Mouse (Mus musculus) spleen, postnatal 14 days (tissue): Measurements from ENCODE around the gene Bckdk.
A peak's percentile ranks its signal among the peaks of the same experiment; 100 is the strongest.

Source experiments
- DNase-seq, 2 experiments: peaks; one replicate each; pipeline ENCODE4 v3.0.0; 2021 to 2022; ENCODE audit warnings: low spot score in 2 of 2

Bckdk gene

DNA sequence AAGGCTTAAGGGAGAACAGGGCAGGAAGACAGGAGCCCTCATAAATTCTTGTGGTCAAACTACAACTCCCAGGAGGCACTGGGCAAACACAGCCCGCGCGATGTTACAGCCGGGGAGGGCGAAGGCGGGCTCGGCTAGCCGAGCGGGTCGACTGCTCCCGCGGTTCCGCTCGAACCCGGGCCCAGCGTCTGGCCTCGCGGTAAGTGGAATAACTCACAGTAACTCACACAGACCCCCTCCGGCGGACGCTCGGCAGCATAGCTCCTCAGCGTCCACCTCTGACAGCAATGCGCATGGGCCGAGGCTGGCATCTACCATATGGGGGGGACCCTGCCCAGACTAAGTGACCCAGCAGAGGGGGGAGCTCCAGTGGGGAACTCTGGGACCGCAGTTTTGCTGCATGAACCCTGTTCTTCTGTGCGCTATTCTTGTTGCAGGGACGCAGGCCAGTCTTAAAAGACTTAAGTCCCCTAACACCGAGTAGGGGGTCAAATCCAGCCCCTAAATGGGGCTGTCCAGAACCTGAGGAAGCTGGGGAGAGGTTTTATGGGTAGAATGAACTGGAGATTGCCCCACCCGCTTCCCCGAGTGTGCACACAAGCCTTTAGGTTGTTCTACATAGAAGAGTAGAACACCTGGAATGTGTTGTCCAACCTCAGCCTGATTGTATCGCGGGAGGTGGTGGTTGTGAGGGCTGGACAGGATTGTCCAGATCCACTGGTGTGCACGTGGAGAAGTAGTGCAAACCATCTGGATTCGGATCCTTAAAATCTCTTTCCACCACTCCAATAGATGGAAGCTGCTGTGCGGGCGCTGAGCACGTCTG is at the start of gene Bckdk:
TSS of gene Bckdk (plus strand) at position 112 of the 826 bp plus-strand sequence.
- peak; percentile 42 to 68 for DNase-seq

GRCm38 (mm10) chr7:127858258-127858657 is 45.6 kb upstream of the Bckdk start:
- no peak for DNase-seq

GRCm38 (mm10) chr7:127866434-127866833 is 37.4 kb upstream of the Bckdk start:
- DNase-seq, result no peak

GRCm38 (mm10) chr7:127867641-127868040 is 36.2 kb upstream of the Bckdk start:
- no peak for DNase-seq

- DNase-seq, result no peak
Measured at GRCm38 (mm10) chr7:127869149-127869810, 34.6 kb upstream of the Bckdk start.

DNA sequence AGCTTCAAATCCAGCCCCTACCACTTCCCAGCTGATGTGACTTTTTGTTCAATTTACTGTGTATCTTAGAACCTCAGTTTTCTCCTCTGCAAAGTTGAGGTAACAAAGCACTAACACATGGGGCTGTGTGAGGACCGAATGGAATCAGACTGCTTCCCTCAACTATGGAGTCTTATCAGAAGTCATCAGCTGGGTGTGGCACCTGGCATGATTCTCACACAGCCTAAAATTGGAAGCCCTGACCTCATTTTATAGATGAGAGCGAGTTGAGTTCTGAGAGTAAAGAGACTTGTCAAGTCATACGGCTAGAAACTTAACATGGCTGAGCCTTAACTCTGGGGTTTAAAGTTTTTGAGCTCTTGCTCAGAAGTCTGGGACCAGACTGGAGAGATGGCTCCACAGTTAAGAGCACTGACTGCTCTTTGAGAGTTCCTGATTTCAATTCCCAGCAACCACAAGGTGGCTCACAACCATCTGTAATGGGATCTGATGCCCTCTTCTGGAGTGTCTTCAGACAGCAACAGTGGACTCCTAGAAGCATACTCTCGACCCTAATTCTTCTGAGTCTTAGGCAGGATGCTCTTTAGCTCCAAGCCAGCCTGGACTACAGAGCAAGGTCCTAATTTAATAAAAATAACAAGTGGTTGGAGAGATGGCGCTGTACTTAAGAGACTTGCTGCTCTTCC is 33.6 kb upstream of the Bckdk start:
- DNase-seq, result no peak

DNA sequence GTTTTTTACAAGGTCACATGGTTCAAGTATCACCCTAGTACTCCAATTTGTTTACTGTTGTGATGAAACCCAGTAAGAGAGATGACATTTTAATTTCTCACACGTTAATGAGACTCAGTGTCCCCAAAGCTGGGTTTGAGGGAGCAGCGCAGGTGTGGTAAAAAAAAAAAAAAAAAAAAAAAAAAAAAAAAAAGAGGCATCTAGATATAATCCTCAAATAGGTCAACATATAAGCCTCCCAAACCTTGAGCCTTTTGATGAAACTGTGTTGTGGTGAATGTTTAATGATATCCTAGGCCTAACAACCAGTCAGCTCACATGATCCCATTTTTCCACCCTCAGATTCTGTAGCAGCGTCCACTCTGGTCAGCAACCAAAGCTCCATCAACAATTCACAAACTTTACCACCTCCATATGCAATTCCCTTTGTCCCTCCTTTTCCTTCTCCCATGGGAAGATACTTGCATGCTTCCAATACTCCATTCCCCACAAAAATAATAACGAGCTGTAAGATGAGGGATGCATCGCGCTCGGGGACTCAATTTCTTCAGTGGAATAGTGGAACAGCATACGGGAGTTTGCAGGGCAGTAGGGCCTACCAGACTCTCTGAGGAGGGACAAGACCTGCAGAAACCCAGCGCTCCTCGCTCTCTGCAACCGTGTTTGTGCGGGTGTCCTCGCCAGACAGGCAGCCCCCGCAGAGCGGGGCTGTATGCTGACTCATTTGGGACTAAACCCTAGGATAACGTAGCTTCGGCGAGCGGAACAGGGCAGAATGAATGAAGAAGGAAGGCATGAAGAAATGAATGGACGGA is 28.9 kb upstream of the Bckdk start:
- no peak for DNase-seq

GRCm38 (mm10) chr7:127875627-127876001 is 28.3 kb upstream of the Bckdk start:
- DNase-seq, result peak; percentile 75 to 83

- peak; percentile 58 for DNase-seq
Measured at GRCm38 (mm10) chr7:127876041-127876466, 27.8 kb upstream of the Bckdk start, which contains the start of gene Zfp646. Zfp646 (plus strand) TSS chr7:127876221.

DNA sequence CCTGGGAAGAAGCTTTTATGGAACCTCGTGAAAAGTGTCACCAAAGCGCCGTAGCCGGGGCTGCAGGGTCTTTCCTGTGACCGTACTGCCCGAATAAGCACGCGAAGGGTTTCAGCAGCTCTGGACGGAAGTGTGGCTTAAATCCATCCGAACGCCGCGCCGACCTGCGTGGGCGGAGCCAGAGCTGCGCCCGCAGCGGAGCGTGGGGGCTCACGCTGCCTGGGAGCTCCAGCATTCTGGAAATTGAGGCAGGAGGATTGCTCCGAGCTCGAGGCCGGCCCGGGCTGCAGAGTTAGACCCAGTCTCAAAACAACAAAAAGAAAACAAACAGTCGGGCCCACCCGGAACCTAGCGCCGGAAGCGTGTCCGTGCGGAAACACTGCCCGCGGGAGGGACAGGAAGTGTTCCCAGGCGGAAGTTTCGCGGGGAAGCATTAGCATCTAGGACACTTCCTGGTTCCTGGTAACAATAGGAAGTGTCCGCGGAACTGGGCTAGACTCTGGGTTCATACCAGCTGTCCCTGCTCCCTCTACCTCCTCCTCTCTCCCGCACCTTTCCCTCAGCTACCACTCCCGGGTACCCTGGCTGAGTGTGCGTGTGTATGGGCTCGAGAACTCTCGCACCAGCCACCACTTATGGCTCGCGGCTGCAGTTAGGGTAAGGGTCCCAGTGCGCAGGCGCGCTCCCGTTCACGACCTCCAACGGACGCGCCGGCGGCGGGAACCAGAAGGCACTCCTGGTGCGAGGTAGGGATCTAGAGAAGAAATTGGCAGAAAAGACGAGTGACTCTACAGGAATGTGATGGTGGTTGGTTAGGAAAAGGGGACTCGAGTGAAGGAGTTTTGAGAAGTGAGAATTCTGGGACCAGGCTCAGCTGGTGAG is 27.2 kb upstream of the Bckdk start, which contains the start of gene Zfp668:
TSS of gene Zfp668 (minus strand) at position 362 of the 882 bp plus-strand sequence.
- DNase-seq, result peak; percentile 73 to 87

DNA sequence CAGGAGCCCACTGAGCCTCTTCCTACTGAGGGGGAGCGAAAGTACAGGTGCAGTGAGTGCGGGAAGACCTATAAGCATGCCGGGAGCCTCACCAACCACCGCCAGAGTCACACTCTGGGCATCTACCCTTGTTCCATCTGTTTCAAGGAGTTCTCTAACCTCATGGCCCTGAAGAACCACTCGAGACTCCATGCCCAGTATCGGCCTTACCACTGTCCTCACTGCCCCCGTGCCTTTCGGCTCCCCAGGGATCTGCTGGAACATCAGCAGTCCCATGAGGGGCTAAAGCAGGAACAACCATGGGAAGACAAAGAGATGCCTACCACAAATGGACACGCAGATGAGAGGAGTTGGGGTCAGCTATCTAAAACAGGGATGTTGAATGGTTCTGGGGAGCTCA is 24.6 kb upstream of the Bckdk start:
- no peak for DNase-seq

GRCm38 (mm10) chr7:127880431-127880830 is 23.5 kb upstream of the Bckdk start:
- no peak for DNase-seq

- DNase-seq, result no peak
Measured at GRCm38 (mm10) chr7:127885951-127886350, 17.9 kb upstream of the Bckdk start.

DNA sequence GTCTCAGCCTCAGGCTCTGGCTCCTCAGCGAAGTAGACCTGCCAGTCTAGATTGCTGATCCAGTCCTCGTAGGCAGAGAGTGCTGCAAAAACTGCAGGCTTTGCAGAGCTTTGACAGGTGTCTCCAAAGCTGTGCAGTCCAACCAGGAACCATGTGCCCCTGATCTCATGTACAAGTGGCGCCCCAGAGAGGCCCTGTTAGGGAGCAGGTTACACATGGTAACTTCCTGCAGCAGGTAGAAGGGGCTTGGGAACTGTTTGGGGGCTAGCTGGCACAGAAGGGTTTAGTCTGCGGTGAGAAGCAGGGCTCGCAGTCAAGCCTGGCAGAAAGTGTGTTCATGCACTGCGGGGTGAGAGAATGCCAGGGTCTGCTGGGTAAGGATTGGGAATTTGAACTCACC is 17.3 kb upstream of the Bckdk start:
- DNase-seq, result no peak

- no peak for DNase-seq
Measured at GRCm38 (mm10) chr7:127887191-127887590, 16.7 kb upstream of the Bckdk start.

DNA sequence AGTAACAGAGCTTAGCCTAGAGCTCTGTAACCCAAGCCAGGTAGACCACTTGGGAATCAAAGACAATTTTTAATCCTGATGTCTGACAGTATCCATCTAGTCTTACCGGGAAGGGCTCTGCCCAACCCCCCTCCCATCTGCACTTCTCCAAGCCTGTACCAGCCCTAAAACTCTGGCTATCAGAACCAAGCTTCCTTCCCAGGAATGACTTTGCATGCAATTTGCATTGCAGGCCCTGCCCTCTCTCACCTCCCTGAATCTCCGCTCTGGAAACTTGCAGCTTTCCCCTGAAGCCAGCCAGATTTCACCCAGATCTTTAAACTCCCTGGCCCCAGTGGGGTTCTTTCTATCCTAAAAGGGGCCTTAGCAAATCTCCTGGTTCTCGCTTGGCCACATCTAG is 16.1 kb upstream of the Bckdk start:
- DNase-seq, result no peak

DNA sequence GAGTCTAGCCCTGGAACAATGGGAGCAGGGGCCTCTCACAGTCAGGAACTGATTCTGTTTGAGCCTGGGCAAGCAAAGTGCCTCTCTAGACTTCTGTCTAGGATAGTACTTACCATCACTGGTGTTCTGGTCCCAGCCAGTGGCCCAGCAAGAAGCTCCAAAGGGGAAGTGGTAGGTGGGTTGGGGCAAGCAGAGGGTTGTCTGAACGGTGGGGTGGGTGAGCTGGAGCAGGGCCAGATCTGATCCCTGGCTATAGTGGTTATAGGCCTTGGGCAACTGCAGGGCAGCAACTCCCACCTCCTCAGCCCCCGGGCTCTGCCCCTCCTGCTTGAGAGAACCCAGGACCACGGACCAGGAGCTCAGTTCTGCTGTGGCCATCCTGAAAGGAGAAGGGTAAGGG is 15.1 kb upstream of the Bckdk start:
- no peak for DNase-seq

GRCm38 (mm10) chr7:127890798-127891197 is 13.1 kb upstream of the Bckdk start, which contains the start of gene Prss53:
Prss53 (minus strand) TSS chr7:127890970.
- no peak for DNase-seq

- DNase-seq, result no peak
Measured at GRCm38 (mm10) chr7:127894480-127894879, 9.4 kb upstream of the Bckdk start.

GRCm38 (mm10) chr7:127895442-127895841 is 8.4 kb upstream of the Bckdk start, which contains the start of the genes Gm21974 and Vkorc1:
Gm21974 (minus strand) TSS chr7:127895454.
Vkorc1 (minus strand) TSS chr7:127895617.
- DNase-seq, result peak; percentile 82
